Mouse (Mus musculus) layer of hippocampus, postnatal 10 days (tissue): ENCODE measurements around the gene Fance. TPM values are rescaled to one million over a fixed set of nuclear protein-coding genes. Genes with fewer than 3 reads are reported as not detected.
A peak's percentile ranks its signal among the peaks of the same experiment; 100 is the strongest.
"Not testable (repeated sequence)": the region's sequence is repeated elsewhere in the genome, so short reads cannot be mapped to it uniquely, and the experiment has no call there.

ENCODE experiments used
- DNase-seq, 2 experiments: peaks; one replicate each; pipeline ENCODE4 v3.0.0; 2021; ENCODE audit warnings: low spot score in 2 of 2
- total RNA-seq, 2 experiments: library from RNA; stranded (reverse); gene quantifications; 2 replicates each; pipeline ENCODE4 v1.2.3; 2021

Gene Fance
- total RNA-seq, 2 experiments from 2014 or later: 26.0 to 36.2 TPM

DNA sequence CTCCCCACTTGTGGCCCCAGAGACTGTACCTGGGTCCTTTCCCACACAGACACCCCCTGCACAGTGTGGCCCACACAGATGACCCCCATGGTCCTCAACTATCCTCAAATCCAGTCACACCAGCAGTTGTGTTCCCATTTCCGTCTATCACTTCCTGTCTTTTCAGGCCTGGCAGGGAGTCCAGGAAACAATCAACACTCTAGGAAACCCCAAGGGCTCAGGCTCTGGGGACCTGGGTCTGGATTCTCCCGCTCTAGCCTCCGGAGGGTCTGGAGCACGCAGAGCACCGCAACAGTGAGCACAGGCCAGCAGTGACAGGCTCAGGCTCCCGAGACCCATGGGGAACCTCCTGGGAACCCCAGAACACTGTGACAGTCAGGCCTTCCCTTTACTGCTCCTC lies 34.9 kb downstream of the Fance start:
- DNase-seq: no peak

DNA sequence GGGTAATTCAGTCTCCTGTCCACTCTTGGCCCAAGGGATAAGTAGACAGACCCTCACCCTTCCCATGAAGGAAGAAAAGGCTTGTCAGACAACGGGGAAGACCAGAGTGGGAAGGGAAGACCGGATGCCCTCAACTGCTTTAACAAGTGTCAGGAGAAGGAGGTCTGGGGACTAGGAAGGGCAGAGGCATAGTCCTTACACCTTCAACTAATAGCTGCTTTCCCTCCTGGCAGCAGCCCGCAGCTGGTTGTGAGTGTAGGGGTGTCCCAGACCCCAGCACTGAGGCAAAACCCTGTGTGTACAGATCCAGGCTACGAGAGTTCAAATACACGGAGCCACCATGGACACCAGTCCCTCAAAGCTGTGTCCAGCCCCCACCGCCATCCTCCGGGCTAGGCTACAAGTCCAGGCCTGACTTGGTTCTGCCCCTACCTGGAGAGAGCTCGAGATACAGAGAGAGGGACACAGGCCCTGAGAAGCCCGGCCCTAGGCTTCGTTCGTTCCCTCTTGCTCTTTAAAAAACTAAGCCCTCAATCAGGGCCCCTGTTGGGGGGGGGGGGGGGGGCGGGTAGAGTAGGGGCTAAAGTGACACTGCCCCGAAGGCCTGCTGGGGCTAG lies 36.1 kb downstream of the Fance start:
- DNase-seq: peak in 1 of 2 experiments; percentile 13

DNA sequence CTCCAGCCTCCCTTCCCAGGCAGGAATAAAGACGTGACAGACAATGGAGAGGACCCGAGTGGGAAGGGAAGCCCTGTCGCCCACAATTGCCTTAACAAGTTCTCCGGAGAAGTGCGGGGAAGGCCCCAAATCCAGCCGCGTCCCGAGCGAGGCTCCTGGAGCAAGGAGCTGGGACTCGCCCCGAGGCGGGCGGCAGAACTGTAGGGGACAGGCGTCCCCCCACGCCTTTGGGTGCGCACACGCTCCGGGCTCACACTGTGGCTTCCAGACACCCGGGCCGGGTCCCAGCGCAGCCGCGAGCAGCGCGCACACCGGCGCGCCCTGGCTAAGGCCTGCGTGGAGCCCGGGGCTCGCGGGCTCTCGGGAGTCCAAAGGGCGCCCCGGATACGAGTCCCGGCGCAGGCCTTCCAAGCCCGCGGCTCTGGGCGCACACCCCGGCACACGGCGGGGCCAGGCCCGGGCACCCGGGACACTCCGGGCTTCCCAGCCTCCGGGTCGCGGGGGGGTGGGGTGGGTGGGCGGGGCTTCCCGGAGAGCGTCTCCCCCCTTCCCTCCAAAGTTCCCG lies 36.7 kb downstream of the Fance start:
- DNase-seq: peak in 1 of 2 experiments; percentile 20

GRCm38 (mm10) chr17:28350466-28351352 lies 37.4 kb downstream of the Fance start, which contains the start of gene Tead3:
Gene Tead3, minus strand, starts transcription at chr17:28350817.
- DNase-seq: peak; percentile 70 to 79

DNA sequence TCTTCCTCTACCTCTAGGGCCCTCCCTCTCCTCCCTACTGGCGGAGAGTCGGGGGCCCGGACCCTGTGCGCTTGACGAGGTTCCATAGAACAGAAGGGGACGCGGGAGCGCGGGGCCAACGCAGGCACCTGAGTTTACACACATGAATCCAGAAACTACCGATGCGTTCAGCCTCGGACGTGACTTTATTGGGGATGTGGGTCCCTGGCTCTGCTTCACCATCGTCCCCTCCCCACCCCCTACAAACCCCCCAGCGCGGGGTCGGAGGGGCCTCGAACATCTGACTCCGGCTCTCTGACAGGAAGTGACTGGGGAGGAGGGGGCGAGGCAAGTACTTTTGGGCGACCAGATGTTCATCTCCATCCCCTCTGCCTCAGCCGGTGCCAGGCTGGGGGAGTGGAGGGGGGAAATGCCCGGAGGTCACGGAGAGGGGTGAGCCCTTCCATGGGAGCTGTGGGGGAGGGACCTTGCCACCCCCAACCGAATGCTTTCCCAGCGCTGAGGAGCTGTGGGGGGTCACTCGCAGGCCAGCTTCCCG lies 38.1 kb downstream of the Fance start:
- peak in 1 of 2 experiments; percentile 21 for DNase-seq

DNA sequence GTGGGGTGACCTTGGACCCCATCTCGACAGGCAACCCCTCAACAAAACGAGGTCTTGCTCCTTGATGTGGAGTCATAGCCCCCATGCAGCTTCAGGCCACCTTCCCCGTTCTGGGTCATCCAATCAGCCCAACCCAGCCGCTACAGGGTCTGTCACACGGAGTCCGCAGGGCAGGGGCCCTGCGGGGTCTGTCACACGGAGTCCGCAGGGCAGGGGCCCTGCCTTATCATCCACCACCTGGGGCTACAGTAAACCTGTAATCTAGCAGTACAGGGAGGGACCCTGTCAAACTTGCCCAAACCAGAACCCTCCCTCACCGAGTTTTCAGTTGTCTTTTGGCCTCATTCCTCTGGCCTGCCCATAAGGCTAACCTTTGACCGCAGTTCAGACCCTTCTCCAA lies 38.7 kb downstream of the Fance start:
- DNase-seq: no peak

GRCm38 (mm10) chr17:28355871-28356270 lies 42.6 kb downstream of the Fance start:
- DNase-seq: no peak

GRCm38 (mm10) chr17:28358576-28359261 lies 45.4 kb downstream of the Fance start:
- DNase-seq: not testable (repeated sequence)

GRCm38 (mm10) chr17:28360531-28361277 lies 47.4 kb downstream of the Fance start:
- DNase-seq: no peak

GRCm38 (mm10) chr17:28361921-28362652 lies 48.8 kb downstream of the Fance start:
- no peak for DNase-seq

DNA sequence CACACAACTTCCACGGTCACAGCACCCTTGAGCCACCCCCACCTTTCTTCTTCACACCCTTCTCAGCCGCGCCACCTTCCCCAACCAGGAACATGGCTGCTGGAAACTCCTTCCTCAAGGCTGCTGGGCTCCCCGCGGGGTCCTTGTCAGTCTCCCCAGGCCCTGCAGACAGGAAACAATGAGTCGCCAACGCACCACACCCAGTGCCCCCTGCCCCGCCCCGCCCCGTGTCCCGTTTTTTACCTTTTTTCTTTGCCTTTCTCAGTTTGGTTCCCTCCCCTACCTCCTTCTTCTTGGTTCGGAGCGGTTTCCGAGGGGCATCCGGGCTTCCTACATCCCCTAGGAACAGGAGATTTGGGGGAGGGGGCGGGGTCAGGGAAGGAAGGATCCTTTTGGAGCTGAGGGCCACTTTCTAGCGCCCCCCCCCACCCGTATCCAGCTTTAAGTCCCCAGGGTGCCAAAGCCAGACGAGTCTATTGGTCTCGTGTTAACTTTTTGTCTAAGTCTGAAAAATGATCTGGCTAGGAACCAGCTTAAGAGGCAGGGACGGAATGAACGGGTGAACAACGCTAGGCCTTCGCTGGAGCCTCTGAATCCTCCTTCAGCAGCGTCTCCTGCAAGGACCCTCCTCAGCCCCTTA lies 49.5 kb downstream of the Fance start:
- no peak for DNase-seq

GRCm38 (mm10) chr17:28363507-28363906 lies 50.2 kb downstream of the Fance start:
- no peak for DNase-seq

DNA sequence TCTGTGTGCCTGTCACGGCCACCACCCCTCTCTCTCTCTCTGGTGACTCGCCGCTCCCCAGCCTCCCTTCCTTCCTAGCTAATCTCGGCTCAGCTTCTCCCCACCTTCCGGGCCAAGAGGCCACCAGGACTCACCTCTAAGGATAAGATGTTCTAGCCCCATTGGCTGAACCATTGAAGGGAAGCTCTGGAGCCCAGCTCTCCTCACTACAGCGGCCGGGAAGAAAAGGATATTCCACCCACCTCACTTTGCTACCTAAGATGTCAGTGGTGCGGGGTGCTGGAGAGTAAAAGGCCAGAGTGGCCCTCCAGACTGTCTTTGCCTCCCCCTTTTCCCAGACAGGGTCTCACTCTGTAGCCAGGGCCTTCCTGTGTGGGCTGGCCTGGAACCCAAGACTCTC lies 51.8 kb downstream of the Fance start, which contains the start of gene Tulp1:
Tulp1 (minus strand) TSS at position 101 of the 400 bp plus-strand sequence.
- no peak for DNase-seq

GRCm38 (mm10) chr17:28368449-28368848 lies 55.1 kb downstream of the Fance start:
- peak; percentile 73 to 76 for DNase-seq

- DNase-seq: no peak
Measured at GRCm38 (mm10) chr17:28369056-28369455, 55.7 kb downstream of the Fance start.

GRCm38 (mm10) chr17:28371286-28371685 lies 58.0 kb downstream of the Fance start:
- DNase-seq: no peak

DNA sequence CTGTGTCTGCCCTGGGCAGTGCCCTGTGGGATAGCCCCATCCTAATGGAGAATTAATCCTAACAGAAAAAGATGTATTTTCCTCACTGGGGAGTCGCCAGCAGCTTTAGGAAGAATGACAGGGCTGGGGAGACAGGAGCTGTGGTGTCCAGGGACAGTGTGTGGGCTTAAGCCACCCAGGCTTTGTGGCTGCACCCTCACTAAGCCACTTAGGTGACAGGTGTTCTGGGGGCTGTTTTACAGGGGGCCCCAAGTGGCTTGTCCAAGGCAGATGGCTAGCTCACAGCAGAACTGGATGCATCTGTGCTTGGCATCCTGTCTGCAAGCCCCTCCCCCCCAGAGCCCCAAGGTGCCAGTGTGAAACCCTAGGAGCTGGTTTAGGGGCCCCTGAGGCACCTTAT lies 58.6 kb downstream of the Fance start:
- DNase-seq: no peak

DNA sequence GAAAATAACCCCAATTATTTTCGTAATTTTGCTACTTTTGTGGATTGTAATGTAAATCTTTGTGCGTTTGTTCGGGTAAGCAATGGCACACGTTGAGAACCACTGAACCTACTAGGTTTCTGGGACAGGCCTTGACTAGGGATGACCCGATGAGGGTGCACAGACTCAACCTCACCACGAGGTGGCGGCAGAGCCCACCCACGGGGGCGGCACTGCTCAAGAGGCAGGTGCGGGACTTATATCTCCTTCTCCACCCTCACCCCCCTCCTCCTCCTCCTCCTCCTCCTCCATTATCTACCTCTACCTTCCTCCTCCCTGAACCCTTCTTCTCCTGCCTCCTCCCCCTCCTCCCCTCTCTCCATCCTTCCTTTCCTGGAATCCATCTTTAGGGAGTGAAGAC lies 60.5 kb downstream of the Fance start:
- DNase-seq: peak; percentile 55 to 56

DNA sequence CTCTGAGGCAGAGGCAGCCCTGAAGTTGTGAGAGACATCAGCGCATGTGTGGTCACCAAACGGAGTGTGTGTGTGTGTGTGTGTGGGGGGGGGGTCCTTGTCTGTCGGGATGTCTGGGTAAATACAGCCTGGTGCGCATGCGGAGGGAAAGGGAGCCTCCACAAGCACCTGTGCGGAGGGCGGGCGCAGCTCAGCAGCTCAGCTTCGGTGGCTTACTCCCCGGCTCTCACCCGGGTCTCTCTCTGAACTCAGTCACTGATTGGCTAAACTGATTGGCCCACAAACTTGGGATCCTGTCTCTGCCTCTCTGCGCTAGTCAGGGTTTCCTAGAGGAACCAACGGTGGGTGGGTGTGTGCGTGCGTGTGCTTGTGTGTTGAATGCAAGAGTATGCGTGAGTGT lies 61.2 kb downstream of the Fance start:
- no peak for DNase-seq
